Mouse (Mus musculus) heart, postnatal 0 days (tissue): ENCODE measurements around the gene Slc25a39. TPM values are rescaled to one million over a fixed set of nuclear protein-coding genes. Genes with fewer than 3 reads are reported as not detected.

ENCODE experiments used
- ATAC-seq: fragments of 200-750 bp; cut with Nextera tagmentation; 2 replicates; pipeline ENCODE4 v1.8.0; 2017; ENCODE audit warnings: low read depth, moderate number of reproducible peaks, moderate library complexity; ENCODE audit not compliant: insufficient read depth
- DNase-seq: peaks from one replicate; pipeline ENCODE4 v3.0.0-alpha.2; 2016; ENCODE audit warnings: low spot score
- H3K27ac ChIP-seq: fragments of 300-500 bp; sonication (generic); 2 replicates; pipeline ENCODE4 v1.5.1; 2014; ENCODE audit warnings: low read depth, mild to moderate bottlenecking
- H3K27me3 ChIP-seq: fragments of 300-500 bp; sonication (generic); 2 replicates; pipeline ENCODE4 v1.6.1; 2014; ENCODE audit warnings: low read length, mixed read lengths; ENCODE audit not compliant: control insufficient read depth, insufficient read depth
- H3K36me3 ChIP-seq: fragments of 300-500 bp; sonication (generic); replicated peaks from 2 replicates; pipeline ENCODE4 v1.6.1; 2014; ENCODE audit warnings: low read length, mixed read lengths; ENCODE audit not compliant: control insufficient read depth, insufficient read depth
- H3K4me1 ChIP-seq: fragments of 300-500 bp; sonication (generic); 2 replicates; pipeline ENCODE4 v1.6.1; 2014; ENCODE audit warnings: antibody characterized with exemption; ENCODE audit not compliant: control insufficient read depth, insufficient read depth
- H3K4me2 ChIP-seq: fragments of 300-500 bp; sonication (generic); 2 replicates; pipeline ENCODE4 v1.6.1; 2014; ENCODE audit warnings: low read depth, mild to moderate bottlenecking, low read length, moderate library complexity
- H3K4me3 ChIP-seq: fragments of 300-500 bp; sonication (generic); 2 replicates; pipeline ENCODE4 v1.5.1; 2014; ENCODE audit warnings: low read depth, low read length
- H3K9ac ChIP-seq: fragments of 300-500 bp; sonication (generic); replicated peaks from 2 replicates; pipeline ENCODE4 v1.6.1; 2014; ENCODE audit warnings: low read depth, low read length, mixed read lengths
- H3K9me3 ChIP-seq: fragments of 300-500 bp; sonication (generic); replicated peaks from 2 replicates; pipeline ENCODE4 v1.6.1; 2016; ENCODE audit warnings: low read length; ENCODE audit not compliant: control insufficient read depth
- CTCF ChIP-seq: IDR thresholded peaks from 2 replicates; pipeline ENCODE4 v1.5.1; 2016; ENCODE audit warnings: antibody characterized with exemption, control low read depth, low read depth
- EP300 ChIP-seq: IDR thresholded peaks from 2 replicates; pipeline ENCODE4 v1.6.1; 2016; ENCODE audit warnings: antibody characterized with exemption, low read depth
- WGBS: fragments of 180-500 bp; shearing (Covaris S2); extraction: QIAGEN DNeasy Blood & Tissue Kit; methylation state at CpG from one replicate; pipeline ENCODE4 v1.1.7; 2014; 5-methylcytosine and 5-hydroxymethylcytosine counted together
- polyA plus RNA-seq: library from polyadenylated mRNA; unstranded; fragments of >200 nt; fragmentation: Nextera tagmentation; extraction: Ambion mirVana; gene quantifications from 2 replicates; pipeline ENCODE4 v1.2.1, GENCODE M21; 2015
- total RNA-seq: library from RNA; depleted of rRNA; stranded (reverse); fragments of >200 nt; gene quantifications from 2 replicates; pipeline ENCODE4 v1.2.3, GENCODE M21; 2014; ENCODE audit warnings: low replicate concordance

Gene Slc25a39
- total and polyA plus RNA-seq, 2 experiments from 2014 or later: 267 to 281 TPM

DNA sequence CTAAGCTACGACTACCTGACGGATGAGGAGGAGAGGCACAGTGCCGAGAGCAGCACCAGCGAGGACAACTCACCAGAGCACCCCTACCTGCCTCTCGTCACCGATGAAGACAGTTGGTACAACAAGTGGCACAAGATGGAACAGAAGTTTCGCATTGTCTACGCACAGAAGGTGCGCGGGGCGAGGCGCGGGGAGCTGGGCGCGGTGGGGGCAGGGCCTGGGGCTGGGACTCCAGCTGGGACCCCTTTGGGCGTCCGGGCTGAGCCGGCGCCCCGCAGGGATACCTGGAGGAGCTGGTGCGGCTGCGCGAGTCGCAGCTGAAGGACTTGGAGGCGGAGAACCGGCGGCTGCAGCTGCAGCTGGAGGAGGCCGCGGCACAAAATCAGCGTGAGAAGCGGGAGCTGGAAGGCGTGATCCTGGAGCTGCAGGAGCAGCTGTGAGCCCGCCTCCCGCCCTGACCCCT, 8.1 kb downstream of the Slc25a39 start:
- Histone ChIP-seq H3K36me3 (peaks cover 26% of the 10 kb centered on the region), H3K4me2 (peak overlapping the region; percentile 23), H3K4me3 (peak overlapping the region; percentile 12), H3K9ac (no peak overlapping the region), H3K9me3 (no peaks in the 10 kb centered on the region), H3K27ac (no peak overlapping the region), H3K27me3 (peaks cover 42% of the 10 kb centered on the region), H3K4me1 (no peaks in the 10 kb centered on the region)
- TF ChIP-seq EP300 (no peak), CTCF (no peak)
- WGBS: 2% methylated on average over 34 of the region's 34 CpGs
- no peak for DNase-seq
- no peak for ATAC-seq

DNA sequence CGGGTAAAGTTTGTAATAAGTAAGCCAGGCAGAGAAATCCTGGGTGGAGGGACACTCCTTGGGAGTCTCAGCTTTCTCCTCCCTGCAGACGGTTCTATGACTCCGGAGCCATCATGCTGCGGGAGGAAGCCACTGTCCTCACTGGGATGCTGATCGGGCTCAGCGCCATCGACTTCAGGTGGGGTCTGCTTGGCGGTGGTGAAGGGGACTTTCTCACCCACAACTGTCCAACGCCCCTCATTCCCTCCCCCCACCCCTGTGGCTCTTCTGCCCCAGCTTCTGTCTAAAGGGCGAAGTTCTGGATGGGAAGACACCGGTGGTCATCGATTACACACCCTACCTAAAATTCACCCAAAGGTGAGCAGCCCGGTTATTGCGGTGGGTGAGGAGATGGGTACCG, 8.6 kb downstream of the Slc25a39 start:
- DNase-seq: no peak
- no peak for TF ChIP-seq CTCF
- TF ChIP-seq EP300: no peak
- H3K36me3 ChIP-seq: peaks cover 20% of the 10 kb centered on the region
- no peak overlapping the region for H3K27ac ChIP-seq
- peaks cover 3% of the 10 kb centered on the region; the same call in 1 of the 2 replicates for H3K4me1 ChIP-seq
- no peak overlapping the region for H3K4me2 ChIP-seq
- no peak for ATAC-seq
- H3K27me3 ChIP-seq: peaks cover 47% of the 10 kb centered on the region
- H3K9ac ChIP-seq: no peak overlapping the region
- WGBS: 18% methylated on average over 15 of the region's 15 CpGs
- no peaks in the 10 kb centered on the region for H3K9me3 ChIP-seq
- 0 out of 2 replicates have a peak overlapping the region, but pooled peaks have one; percentile 12 for H3K4me3 ChIP-seq

DNA sequence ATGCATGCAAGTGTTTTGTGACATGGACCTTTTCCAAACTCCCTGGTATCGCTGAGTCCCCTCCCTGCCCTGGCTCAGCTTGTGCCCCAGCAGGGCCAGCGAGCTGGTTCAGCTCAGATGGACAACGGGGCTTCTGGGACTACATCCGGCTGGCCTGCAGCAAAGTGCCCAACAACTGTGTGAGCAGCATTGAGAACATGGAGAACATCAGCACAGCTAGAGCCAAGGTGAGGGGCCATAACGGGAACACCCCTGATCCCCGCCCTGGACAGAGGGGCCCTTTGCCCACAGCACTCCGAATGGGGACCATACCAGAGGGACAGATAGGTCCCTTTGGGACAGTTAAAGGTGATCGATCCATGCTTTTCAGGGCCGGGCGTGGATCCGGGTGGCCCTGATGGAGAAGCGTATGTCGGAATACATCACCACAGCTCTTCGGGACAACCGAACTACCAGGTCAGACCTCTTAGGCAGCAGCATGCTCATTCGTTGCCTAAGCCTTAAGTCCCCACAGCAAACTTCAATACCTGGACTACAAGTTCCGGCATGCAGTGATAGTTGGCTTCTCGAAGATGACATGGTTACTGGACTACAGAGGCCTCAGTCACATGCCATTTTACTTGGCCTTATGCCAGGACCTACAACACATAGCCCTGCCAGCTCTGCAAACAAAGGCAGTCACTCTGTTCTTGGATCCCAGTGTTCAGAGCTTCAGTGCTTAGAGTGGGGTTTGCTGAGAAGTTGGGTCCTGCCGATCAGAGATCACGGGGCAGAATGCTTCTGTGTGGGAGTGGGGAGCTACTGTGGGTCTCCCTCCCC, 9.5 kb downstream of the Slc25a39 start:
- Histone ChIP-seq H3K4me2 (no peak overlapping the region), H3K27ac (no peak overlapping the region), H3K4me1 (peaks cover 12% of the 10 kb centered on the region), H3K9me3 (no peaks in the 10 kb centered on the region), H3K4me3 (no peak overlapping the region), H3K36me3 (peaks cover 11% of the 10 kb centered on the region), H3K9ac (no peak overlapping the region), H3K27me3 (peaks cover 48% of the 10 kb centered on the region)
- DNase-seq: peak; percentile 50
- ATAC-seq: peak; percentile 56; the same call in 1 of the 2 replicates
- 64% methylated on average over 20 of the region's 20 CpGs for WGBS
- no peak for TF ChIP-seq EP300
- no peak for TF ChIP-seq CTCF

- Histone ChIP-seq H3K4me2 (no peak overlapping the region), H3K4me1 (peaks cover 19% of the 10 kb centered on the region), H3K36me3 (no peaks in the 10 kb centered on the region), H3K9me3 (no peaks in the 10 kb centered on the region), H3K9ac (no peak overlapping the region), H3K27ac (no peak overlapping the region), H3K27me3 (peaks cover 53% of the 10 kb centered on the region), H3K4me3 (no peak overlapping the region)
- ATAC-seq (no peak), DNase-seq (no peak)
- TF ChIP-seq EP300 (no peak), CTCF (no peak)
- WGBS: 75% methylated on average over 7 of the region's 7 CpGs
Measured at GRCm38 (mm10) chr11:102396671-102397141, 11.0 kb downstream of the Slc25a39 start.

DNA sequence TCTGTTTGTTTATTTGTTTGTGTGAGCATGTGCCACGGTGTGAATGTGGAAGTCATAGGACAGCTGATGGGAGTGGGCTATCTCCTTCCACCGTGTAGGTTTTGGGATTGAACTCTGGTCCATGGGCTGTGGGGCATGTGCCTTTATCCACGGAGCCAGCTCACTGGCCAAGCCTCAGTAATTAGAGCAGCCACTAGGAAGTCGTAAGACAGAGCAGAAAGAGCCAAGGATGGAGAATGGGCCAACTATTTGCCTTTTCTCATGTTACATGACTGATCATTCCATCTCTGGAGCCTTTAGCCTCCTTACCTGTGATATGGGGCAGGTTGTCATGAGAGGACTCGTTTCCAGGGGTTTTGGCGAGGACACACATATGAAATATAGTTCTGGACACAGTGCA, 11.5 kb downstream of the Slc25a39 start:
- DNase-seq (no peak), ATAC-seq (no peak)
- no peak overlapping the region for H3K27ac ChIP-seq
- no peaks in the 10 kb centered on the region for H3K9me3 ChIP-seq
- peaks cover 19% of the 10 kb centered on the region for H3K4me1 ChIP-seq
- H3K9ac ChIP-seq: no peak overlapping the region
- H3K27me3 ChIP-seq: peaks cover 53% of the 10 kb centered on the region
- WGBS: 55% methylated on average over 6 of the region's 6 CpGs
- H3K4me3 ChIP-seq: no peak overlapping the region
- no peaks in the 10 kb centered on the region for H3K36me3 ChIP-seq
- no peak overlapping the region for H3K4me2 ChIP-seq
- no peak for TF ChIP-seq EP300
- no peak for TF ChIP-seq CTCF
